Mouse (Mus musculus): ENCODE data around the gene Vps18.

Vps18 gene

DNA sequence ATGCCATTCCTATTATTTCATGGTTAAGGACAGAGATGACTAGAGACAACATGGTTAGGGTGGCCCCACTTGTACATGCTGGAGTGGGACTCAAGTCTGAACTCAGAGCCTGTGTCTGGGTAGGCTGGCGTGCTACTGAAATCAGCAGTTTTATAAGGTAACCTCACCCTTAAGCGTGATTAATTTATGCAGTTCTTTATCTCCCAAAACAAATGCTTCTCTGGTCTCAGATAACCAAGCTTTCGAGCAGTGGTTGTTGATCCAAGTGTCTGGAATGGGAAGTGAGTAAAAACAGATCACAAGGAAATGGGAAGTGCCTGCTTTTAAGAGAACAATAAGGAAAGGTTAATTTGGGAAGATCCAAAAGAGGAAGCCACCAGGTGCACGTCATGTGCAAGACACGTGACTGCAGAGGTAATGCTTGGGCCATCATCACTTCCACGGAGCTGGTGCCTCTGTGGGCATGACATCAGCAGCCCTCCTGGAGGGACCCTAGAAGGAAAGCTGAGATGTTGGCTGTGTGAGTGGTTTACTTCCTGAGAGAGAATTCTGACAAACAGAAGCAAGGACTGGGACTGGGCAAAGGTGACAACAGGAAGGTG, 56.1 kb downstream of the Vps18 start:
- no peak for DNase-seq (ENCODE audit: low spot score in 2 of 2)

All from spleen, postnatal 36 days (tissue).